Mouse (Mus musculus): ENCODE results near the gene Rnf141. TPM values are rescaled to one million over a fixed set of nuclear protein-coding genes. Genes with fewer than 3 reads are reported as not detected.
A peak's percentile ranks its signal among the peaks of the same experiment; 100 is the strongest.

The Rnf141 gene
- total RNA-seq (2021) = 10 to 100 TPM; 43.8 to 46.3 TPM
- long read RNA-seq, experiment 1, full-length matches to known transcripts = 7 of 14 reads
- long read RNA-seq, experiment 1, partial matches to known transcripts = 1 of 14 reads
- long read RNA-seq, experiment 1, other reads (novel, unspliced or antisense) = 6 of 14 reads
- long read RNA-seq, experiment 2, full-length matches to known transcripts = 2 of 4 reads
- long read RNA-seq, experiment 2, partial matches to known transcripts = 0 of 4 reads
- long read RNA-seq, experiment 2, other reads (novel, unspliced or antisense) = 2 of 4 reads

DNA sequence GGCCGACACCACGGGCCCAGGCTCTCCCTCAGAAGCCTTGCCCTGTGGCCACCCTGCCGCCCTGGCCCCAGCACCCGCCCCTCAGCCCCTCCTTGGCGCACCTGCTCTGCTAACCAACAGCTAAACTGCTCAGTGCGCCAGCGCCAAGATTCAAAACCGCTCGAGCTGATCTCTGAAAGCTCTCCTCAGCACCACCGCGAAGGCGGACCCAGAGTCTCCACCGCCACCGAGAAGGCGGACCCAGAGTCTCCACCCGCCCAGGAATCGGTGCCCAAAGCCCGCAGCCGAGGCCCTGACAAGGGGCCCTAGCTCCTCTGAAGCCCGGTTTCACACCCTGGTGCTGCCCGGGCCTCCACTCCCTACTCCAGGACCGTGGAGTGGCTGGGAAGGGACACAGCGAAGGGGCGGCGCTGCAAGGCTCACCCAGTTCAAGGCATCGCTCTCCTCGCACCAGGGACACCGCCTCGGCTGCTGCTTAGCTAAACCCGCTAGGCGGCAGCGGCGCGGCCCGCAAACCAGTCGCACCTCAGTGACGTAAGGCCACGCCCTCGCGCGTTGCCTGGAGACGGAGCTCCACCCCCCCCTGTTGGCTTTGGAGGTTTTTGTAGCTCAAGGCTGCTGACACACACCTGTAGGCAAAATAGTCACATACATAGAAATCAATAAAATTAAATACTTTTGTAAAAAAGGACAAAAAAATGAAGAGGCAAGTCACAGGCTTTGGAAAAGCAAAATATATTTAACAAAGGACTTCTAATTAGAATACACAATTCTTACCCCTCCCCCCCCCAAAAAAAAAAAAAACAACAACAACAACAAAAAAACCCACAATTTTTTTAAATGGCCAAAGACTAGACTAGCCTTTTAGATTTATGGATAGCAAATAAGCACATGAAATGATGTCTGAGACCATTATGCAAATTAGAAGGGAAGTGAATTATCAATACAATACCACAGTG is at the start of gene Rnf141:
Gene Rnf141, minus strand, starts transcription at position 542 of the 959 bp plus-strand sequence.
- peak; percentile 94 for DNase-seq

DNA sequence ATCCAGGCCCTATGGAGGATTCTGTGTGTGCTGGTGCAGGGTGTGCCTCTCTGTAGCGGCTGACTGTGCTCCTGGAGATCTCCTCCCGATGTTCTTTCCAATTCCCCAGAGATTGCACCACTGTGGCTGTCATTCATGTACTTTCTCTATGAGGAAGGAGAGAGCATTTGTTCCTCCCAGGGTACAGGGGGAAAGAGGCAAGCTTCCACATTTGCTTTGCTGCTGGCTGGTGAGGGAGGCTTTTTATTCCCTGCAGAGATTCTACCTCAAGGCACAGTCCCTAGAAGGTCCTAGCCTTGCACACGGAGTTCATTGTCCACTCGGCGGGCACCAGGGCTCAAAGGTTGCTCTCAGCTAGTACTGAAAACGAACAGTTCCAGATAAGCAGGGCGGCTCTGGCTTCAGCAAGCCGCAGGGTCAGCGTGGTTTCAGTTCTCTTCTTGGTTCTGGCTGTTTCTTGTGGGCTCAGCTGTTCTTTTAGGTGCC is 47.3 kb upstream of the Rnf141 start:
- peak; percentile 80 to 89 for DNase-seq

DNA sequence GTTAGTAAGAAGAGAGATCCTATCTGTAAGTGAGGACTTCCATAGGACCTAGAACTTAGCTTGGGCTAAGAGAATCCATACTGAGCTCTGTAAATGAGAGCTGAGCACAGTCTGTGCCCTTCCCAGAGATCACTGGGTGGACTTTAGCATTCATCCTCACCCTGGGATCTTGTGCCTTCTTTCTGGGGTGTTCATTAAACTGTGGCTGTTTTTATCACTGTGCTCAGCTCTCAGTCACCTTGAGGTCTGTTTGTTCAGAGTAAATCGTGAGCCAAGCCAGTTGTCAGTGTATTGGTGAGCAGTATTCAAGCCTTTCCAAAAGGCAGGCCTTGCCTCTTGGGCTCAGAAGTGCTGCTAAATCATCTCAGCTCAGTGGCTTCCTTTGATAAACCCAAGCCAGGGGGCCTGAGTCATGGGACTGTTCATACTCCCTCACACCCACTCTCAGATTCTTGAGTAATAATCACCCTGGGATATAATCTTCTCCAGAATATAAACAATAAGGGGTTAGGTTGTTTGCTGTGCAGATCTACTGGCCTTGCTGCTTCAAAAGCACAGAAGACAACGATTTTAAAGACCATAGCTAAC is 37.6 kb upstream of the Rnf141 start:
- peak; percentile 23 to 34 for DNase-seq

DNA sequence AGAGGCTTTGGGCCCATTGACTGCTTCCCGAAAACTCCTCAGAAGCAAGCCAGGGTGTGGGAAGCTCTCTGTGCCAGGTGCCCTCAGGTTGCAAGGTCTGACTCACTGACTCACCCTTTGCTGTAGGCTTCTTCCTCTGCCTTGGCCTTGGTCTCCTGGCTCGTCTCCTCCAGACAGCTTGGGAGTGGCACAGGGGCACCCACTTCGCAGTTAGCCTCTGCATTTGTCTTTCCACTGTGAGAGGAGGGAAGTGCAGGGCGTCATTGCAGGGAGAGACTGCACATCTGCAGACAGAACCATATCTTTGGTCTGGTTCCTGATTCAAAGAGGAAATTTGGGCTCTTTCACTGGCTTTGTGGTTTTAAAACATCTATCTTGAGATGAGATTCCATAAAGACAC is 33.8 kb upstream of the Rnf141 start:
- DNase-seq = peak in 1 of 2 experiments; percentile 45

DNA sequence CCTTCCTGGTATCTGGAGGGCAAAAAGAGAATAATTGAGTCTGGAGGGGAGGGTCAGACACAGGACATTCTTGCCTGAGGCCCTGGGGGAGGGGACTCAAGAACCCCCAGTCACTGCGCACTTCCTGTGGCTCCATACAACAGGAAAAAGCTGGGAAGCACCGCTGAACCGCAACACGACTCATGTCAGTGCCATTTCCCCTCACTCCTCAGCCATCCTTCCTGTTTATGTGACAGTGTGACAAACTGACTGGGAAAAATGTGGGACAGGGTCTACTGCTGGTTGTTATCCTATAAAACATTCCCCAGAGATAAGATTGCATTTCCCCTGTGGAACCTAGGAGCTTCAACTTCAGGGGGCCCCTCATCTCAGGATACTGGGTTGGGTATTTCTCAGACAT is 32.7 kb upstream of the Rnf141 start:
- DNase-seq = peak in 1 of 2 experiments; percentile 47

DNA sequence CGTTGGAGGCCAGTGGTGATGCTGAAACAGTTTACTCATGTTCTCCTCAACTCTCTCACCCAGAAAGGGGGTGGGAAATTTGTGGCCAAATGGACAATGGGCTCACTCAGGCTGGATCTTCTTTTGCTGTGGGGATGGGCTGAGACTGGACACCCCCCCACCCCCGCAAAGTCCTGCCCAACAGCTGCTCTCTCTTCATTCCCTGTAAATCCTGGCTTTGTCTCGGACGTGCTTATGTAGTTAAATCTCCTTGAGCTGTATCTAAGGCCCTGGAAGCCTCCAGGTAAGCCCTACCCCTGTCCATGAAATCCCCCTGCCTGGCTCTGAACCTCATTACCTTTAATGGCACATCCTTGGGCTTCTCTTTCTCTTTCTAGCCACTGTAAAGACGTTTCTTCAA is 24.6 kb upstream of the Rnf141 start:
- DNase-seq = no peak

DNA sequence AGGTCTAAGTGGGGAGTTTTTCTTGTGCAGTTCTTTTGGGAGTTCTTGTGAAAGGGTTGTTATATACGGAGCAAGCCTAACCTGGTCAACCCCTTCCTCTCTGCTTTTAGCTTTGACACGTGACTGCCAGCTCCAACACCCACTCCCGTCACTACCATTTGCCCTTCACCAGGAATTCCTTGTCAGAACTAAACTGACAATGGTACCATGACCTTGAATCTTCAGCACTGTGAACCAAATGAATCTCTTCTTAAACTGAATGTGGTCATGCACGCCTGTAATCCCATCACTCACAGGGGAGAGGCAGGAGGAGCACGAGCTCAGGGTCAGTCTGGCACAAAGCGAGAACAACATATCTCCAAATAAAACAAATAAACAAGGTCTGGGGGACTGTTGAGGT is 22.9 kb upstream of the Rnf141 start:
- DNase-seq = no peak

DNA sequence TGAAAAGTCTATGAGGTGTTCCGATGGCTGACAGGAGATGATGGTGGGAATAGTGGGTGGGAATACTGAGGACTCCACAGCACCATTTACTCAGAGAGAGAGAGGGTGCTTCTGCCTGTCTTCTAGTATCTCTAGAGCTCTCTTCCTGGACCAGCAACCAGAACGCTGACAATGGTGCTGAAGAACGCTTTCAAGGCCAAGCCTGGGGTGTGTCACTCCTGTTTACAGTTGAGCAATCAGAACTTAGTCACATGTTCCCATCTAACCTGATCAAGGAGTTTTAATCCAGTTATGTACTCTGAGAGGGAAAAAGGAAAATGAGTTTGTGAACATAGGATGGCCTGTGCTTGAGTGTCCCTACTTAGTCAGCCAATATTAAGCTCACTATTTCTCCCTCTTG is 21.8 kb upstream of the Rnf141 start:
- DNase-seq = no peak

DNA sequence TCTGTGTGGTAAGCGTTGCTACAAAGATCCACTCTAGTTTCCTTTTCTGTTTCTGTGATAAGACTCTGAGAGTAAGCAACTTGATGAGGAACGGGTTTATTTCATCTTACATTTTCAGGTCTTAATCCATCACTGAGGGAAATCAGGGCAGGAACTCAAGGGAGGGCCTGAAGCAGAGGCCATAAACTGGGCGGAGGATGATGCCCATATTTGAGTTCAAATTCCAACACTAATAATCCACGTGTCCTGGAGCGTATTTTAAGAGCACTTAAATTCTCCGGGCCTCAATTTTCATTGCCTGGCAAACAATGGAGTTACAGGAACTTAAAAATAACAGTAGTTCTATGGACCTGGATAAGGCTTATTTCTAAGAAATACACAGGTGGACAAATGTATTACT is 21.3 kb upstream of the Rnf141 start:
- DNase-seq = no peak

DNA sequence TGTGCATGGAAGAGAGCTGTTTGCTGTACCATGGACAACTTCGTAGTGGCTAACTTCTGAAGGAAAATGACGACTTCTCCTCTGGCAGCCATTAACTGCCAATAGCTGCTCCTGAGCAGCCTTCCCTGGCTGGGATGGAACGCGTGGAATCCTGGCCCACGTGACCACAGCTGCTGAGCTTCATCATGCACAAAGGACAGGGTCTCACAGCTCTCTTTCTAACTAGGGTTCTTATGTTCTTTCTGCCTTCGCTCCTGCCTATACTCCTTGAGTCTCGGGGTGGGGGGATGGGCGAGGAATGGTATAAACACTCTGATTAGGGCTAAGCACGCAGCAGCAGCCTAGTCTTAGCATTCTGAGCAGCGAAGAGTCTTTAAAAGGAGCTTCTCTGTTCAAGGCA is 20.8 kb upstream of the Rnf141 start:
- no peak for DNase-seq

DNA sequence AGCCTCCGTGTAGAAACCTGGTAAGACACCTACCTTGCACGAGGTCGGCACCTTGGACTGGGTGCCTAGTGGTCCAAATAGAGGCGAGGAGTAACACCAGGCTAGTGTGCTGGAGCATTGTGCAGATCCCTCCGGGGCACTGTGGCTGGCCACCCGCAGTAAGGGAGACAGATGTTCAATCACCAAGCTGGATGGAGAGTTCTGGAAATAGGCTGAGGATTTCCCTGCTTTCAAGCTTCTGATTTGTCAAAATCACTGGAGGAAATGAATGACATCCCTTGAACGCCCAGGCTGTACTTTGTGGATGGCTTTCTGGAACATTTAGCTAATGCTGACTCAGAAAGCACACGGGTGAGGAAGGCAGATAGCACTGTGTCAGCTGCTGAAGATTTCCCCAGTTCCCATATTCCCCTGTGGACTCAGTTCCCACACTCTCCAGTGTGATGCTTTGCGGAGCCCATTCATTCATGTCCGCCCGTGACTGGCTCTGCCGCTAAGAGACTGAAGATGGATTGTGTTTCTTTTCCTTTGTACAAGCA is 18.6 kb upstream of the Rnf141 start, which contains the start of gene Lyve1:
Gene Lyve1, minus strand, starts transcription at position 489 of the 539 bp plus-strand sequence.
- DNase-seq = peak; percentile 50 to 75

DNA sequence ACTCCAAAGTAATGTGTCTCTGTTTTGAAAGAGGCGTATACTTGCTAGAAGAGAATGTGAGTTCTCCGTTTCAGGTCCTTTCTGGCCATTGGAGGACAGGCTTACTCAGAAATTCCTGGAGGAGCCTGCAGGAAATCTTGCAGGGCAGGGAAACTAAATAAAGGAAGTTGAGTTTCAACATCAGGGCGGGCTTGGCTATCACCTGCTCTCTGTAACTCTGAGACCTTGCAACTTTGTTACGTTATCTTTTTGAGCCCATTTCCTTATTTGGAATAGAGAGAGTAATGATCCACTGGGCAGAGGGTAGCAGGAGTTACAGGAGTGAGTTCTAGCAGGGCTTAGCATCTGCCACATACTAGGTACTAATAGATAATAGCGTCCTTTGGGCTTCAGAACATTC is 15.9 kb upstream of the Rnf141 start:
- DNase-seq = peak; percentile 46 to 71

DNA sequence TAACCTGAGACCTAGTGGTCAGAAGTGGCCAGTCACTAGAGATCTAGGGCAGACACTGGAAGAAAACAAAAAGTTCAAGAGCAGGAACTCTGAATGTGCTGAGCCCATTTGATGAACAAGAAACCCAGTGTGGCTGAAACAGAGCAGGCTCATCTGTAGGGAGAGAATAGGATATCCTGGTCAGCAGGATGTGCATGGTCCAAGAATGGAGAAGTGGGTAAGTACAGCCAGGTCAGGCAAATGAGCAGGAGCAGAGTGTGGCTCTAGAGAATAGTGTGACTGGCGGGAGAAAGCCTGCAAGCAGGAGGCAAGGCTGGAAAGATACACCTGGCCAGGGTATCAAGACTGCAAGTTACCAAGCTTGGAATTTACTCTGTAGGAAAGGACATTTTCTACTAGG is 11.3 kb upstream of the Rnf141 start:
- no peak for DNase-seq

DNA sequence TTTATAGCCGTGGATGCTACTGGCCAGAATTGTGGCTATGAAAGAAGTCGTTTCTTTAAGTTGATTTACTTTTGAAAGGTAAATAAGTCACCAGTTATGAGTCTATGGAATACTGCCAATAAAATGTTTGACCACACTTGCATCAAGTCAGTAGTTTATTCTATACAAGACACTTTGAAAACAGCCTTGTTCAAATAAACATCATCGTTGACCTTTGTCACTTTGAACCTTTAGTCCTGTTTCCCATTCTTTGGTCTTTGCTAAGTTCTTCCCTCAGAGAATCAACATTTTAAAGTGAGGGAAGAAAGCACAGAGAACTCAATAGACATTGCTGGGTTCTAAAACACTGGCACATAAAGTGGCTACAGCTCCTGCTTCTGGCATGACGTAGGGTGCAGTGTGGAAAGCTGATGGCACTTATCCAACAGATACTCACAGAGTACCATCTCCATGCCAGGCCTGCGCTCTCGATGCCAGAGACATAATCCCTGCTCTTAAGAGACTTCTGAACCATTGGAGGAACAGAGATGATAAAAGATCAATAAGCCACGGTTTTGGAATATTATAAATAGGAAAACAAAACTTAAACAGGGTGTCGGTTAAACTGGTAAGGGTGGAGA is 10.8 kb upstream of the Rnf141 start:
- DNase-seq = peak; percentile 55 to 57

DNA sequence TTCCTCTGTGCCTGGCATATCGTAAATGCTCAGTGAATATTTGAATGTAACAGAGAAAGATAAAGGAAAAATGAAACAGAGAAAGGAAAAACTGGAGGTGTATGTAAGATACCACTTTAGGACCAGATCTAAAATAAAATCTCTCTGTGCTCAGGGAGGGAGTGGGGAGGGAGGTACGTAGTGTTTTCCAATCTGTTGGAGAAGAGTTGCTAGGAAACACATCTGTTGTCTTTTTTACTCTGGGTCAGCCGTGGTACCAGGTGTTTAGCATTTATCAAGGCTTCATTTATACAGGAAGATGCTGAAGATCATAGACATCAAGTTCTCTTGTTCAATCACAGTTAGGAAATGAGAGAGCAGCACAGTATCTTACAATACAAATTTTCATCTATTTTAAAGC is 10.3 kb upstream of the Rnf141 start:
- no peak for DNase-seq

DNA sequence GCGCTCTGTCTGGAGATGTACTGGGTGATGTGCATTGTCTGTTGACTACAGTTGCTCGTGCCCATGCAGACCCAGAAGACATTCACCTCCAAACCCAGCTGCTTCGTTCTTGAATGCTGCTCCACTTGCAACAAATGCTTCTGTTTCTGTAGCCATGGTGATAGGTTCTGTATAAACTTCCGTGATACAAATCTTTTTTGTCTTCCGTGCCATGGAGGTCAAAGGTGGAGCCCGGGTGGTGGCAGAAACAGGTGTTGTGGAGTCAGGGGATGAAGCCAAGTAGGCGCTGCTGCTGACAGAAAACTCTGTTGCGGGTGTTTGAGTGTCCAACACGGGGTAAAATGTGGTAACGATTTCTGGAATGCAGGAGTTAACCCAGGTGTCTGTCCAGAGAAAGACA is 9.4 kb upstream of the Rnf141 start:
- no peak for DNase-seq

DNA sequence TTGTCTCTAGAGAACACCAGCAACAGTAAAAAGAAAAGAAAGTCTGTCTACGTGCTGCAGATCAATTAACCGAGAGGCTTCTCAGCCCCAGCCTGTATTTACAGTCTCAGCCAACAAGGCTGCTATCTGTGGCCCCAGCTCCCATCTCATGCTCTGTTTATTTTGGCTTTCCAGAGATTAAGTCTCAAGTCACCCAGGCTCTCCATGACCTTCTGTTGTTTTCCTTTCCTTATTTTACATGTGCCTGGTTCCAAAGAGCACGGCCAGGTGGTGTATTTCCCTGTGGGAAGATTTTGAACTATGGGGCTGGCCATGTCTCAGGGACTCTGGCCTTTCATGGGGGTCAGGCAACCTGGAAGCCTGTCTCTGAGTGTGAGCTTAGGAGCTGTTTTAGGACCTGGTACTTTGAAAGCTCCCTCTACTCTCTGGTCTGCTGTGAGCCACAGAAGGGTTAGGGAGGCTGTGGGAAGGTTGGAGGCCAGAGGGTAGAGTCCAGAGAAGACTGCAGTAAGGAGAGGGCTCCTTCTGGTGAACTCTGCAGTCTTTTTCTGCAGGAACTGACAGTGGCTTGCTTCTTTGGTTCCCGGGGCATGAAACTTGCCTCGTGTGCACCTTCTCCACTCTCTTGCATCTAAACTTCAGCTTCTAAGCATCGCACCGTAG is 7.4 kb upstream of the Rnf141 start:
- DNase-seq = no peak

DNA sequence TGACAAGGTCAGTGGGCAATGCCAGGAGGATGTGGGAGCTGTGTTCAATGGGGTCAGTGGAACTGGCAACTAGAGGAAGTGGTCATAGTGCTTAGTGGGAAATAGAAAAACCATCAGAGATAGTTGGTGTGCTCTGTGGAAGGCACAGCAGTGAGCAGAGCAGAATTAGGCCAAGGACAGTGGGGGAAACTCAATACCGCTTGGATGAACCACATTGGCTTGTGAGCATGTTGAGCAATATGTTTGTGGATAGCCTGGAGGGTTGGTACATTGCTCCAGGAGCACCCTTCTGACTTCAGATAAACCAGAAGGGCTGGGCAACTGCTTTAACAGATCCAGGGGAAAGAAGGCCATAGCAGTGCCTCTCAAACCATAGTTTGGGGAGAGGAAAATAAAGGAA is 4.1 kb upstream of the Rnf141 start:
- DNase-seq = no peak

DNA sequence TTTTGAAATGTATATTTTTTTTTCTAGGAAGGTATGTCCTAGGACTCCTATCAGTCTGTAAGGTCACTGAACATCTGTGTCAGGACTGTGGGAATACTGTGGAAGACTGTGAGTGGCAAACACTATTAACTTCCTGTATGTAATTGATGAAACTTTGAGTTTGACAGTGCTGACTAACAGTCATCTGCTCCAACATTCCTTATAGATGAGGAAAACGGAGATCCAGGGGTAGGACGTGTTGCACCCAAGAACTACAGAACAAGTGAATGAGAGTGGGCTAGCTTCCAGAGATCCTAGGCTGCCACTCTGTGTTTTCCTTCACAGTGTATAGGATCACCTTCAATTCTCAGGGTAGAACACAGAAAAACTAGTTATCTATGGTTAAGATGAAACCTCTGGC is 3.1 kb upstream of the Rnf141 start:
- no peak for DNase-seq

DNA sequence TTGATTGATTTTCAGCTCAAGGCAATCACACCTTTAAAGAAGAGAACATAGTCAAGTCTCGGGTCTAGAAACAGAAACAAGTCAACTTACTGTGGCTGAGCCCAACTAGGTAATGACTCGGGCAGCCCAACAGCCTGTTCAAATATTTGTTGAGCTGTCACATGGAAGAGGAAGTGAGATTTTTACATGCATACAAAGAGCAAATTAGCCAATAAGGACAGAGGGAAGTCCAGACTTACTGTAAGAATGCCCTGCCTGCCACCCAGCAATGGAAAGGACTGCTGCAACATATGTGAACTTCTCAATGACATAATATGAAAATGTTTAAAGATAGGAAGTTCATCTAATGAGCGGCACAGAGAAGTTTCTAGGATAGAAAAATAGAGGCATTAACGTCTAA is 3.9 kb downstream of the Rnf141 start:
- no peak for DNase-seq

DNA sequence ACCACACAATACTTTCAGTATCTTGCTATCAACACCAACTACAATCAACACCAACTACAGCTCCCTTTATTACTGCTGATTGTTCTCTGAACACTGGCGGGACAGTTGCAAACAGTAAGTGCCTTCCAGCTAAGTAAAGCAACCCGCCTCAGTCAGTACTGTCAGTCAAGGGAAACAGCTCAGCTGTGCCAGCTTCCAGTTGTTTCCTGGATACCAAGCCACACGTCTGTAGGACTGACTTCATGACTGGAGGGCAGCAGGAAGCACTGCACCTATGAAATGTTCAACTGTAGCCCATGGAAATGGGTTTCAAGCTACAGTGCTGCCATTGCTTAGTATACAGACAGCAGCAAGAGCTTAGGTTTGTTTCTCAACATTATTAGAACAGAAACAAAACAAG is 9.7 kb downstream of the Rnf141 start:
- no peak for DNase-seq

DNA sequence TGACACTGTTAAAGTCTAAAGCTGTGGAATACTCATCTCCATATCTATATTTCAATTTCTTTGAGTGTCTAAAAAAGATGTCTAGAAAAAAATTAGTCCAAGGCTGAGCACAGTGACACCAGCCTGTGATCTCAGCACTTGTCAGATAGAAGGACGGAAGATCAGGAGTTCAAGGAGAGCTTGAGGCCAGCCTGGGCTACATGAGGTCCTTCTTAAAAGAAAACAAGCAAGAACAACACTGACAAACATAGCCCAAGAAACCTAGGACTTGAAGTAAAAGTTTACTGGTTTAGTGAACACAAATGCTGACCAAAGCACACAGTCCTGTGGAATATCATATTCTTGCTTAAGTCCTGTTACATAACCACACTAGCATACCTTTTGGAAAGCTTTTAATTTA is 10.2 kb downstream of the Rnf141 start:
- no peak for DNase-seq

All from heart, adult 18-20 months (tissue).